Mouse (Mus musculus): ENCODE measurements around the gene Galnt10. TPM values are rescaled to one million over a fixed set of nuclear protein-coding genes. Genes with fewer than 3 reads are reported as not detected.

Galnt10 gene
- polyA plus RNA-seq, 1 experiment from 2014 or later = 12.6 TPM

- no peaks in the 10 kb centered on the region for H3K9me3 ChIP-seq (ENCODE audit: control insufficient read depth, low read length)
- H3K4me1 ChIP-seq (ENCODE audit: control insufficient read depth, insufficient read depth, low read length) = no peaks in the 10 kb centered on the region
- no peaks in the 10 kb centered on the region for H3K27me3 ChIP-seq (ENCODE audit: control insufficient read depth, insufficient read depth, low read length)
- H3K9ac ChIP-seq (ENCODE audit: low read length) = no peak overlapping the region
- H3K36me3 ChIP-seq (ENCODE audit: control insufficient read depth, insufficient read depth, low read length) = no peaks in the 10 kb centered on the region
- no peak overlapping the region for H3K4me2 ChIP-seq (ENCODE audit: low read depth)
- no peak for ATAC-seq (ENCODE audit: insufficient read depth, low FRiP score, low TSS enrichment)
- WGBS = 85% methylated on average over 22 of the region's 22 CpGs
- no peak for DNase-seq (ENCODE audit: low spot score)
- H3K4me3 ChIP-seq (ENCODE audit: low read depth, low read length) = no peak overlapping the region
- H3K27ac ChIP-seq (ENCODE audit: low read depth, low read length) = no peak overlapping the region
Measured at GRCm38 (mm10) chr11:57708174-57709154, 63.2 kb downstream of the Galnt10 start.

GRCm38 (mm10) chr11:57713960-57714359, 68.7 kb downstream of the Galnt10 start:
- ATAC-seq (ENCODE audit: insufficient read depth, low FRiP score, low TSS enrichment) = no peak
- 92% methylated on average over 6 of the region's 6 CpGs for WGBS
- no peaks in the 10 kb centered on the region for H3K4me1 ChIP-seq (ENCODE audit: control insufficient read depth, insufficient read depth, low read length)
- no peak overlapping the region for H3K4me2 ChIP-seq (ENCODE audit: low read depth)
- no peaks in the 10 kb centered on the region for H3K9me3 ChIP-seq (ENCODE audit: control insufficient read depth, low read length)
- no peak overlapping the region for H3K27ac ChIP-seq (ENCODE audit: low read depth, low read length)
- DNase-seq (ENCODE audit: low spot score) = no peak
- H3K4me3 ChIP-seq (ENCODE audit: low read depth, low read length) = no peak overlapping the region
- no peaks in the 10 kb centered on the region for H3K27me3 ChIP-seq (ENCODE audit: control insufficient read depth, insufficient read depth, low read length)
- H3K9ac ChIP-seq (ENCODE audit: low read length) = no peak overlapping the region
- H3K36me3 ChIP-seq (ENCODE audit: control insufficient read depth, insufficient read depth, low read length) = no peaks in the 10 kb centered on the region

- no peak for DNase-seq (ENCODE audit: low spot score)
- WGBS = 56% methylated on average over 3 of the region's 3 CpGs
- no peak for ATAC-seq (ENCODE audit: insufficient read depth, low FRiP score, low TSS enrichment)
- Histone ChIP-seq H3K9me3 (ENCODE audit: control insufficient read depth, low read length) (no peaks in the 10 kb centered on the region), H3K4me1 (ENCODE audit: control insufficient read depth, insufficient read depth, low read length) (peaks cover under 1% of the 10 kb centered on the region; the same call in 1 of the 2 replicates), H3K27me3 (ENCODE audit: control insufficient read depth, insufficient read depth, low read length) (no peaks in the 10 kb centered on the region), H3K9ac (ENCODE audit: low read length) (no peak overlapping the region), H3K4me3 (ENCODE audit: low read depth, low read length) (no peak overlapping the region), H3K27ac (ENCODE audit: low read depth, low read length) (no peak overlapping the region), H3K4me2 (ENCODE audit: low read depth) (no peak overlapping the region), H3K36me3 (ENCODE audit: control insufficient read depth, insufficient read depth, low read length) (no peaks in the 10 kb centered on the region)
Measured at GRCm38 (mm10) chr11:57716721-57717120, 71.5 kb downstream of the Galnt10 start.

GRCm38 (mm10) chr11:57717432-57717831, 72.2 kb downstream of the Galnt10 start:
- ATAC-seq (ENCODE audit: insufficient read depth, low FRiP score, low TSS enrichment) = no peak
- Histone ChIP-seq H3K4me2 (ENCODE audit: low read depth) (no peak overlapping the region), H3K36me3 (ENCODE audit: control insufficient read depth, insufficient read depth, low read length) (no peaks in the 10 kb centered on the region), H3K4me3 (ENCODE audit: low read depth, low read length) (no peak overlapping the region), H3K9ac (ENCODE audit: low read length) (no peak overlapping the region), H3K27ac (ENCODE audit: low read depth, low read length) (no peak overlapping the region), H3K27me3 (ENCODE audit: control insufficient read depth, insufficient read depth, low read length) (no peaks in the 10 kb centered on the region), H3K9me3 (ENCODE audit: control insufficient read depth, low read length) (no peaks in the 10 kb centered on the region), H3K4me1 (ENCODE audit: control insufficient read depth, insufficient read depth, low read length) (peaks cover 2% of the 10 kb centered on the region; the same call in 1 of the 2 replicates)
- DNase-seq (ENCODE audit: low spot score) = no peak
- WGBS = 70% methylated on average over 3 of the region's 3 CpGs

GRCm38 (mm10) chr11:57718081-57718480, 72.8 kb downstream of the Galnt10 start:
- Histone ChIP-seq H3K36me3 (ENCODE audit: control insufficient read depth, insufficient read depth, low read length) (no peaks in the 10 kb centered on the region), H3K27me3 (ENCODE audit: control insufficient read depth, insufficient read depth, low read length) (no peaks in the 10 kb centered on the region), H3K4me2 (ENCODE audit: low read depth) (no peak overlapping the region), H3K4me3 (ENCODE audit: low read depth, low read length) (no peak overlapping the region), H3K27ac (ENCODE audit: low read depth, low read length) (no peak overlapping the region), H3K9ac (ENCODE audit: low read length) (no peak overlapping the region), H3K4me1 (ENCODE audit: control insufficient read depth, insufficient read depth, low read length) (peaks cover 2% of the 10 kb centered on the region; the same call in 1 of the 2 replicates), H3K9me3 (ENCODE audit: control insufficient read depth, low read length) (no peaks in the 10 kb centered on the region)
- DNase-seq (ENCODE audit: low spot score) (no peak), ATAC-seq (ENCODE audit: insufficient read depth, low FRiP score, low TSS enrichment) (no peak)
- WGBS = 91% methylated on average over 6 of the region's 6 CpGs

- Histone ChIP-seq H3K4me2 (ENCODE audit: low read depth) (no peak overlapping the region), H3K9ac (ENCODE audit: low read length) (no peak overlapping the region), H3K27me3 (ENCODE audit: control insufficient read depth, insufficient read depth, low read length) (no peaks in the 10 kb centered on the region), H3K4me3 (ENCODE audit: low read depth, low read length) (no peak overlapping the region), H3K4me1 (ENCODE audit: control insufficient read depth, insufficient read depth, low read length) (peaks cover 2% of the 10 kb centered on the region; the same call in 1 of the 2 replicates), H3K9me3 (ENCODE audit: control insufficient read depth, low read length) (no peaks in the 10 kb centered on the region), H3K36me3 (ENCODE audit: control insufficient read depth, insufficient read depth, low read length) (no peaks in the 10 kb centered on the region), H3K27ac (ENCODE audit: low read depth, low read length) (no peak overlapping the region)
- no peak for DNase-seq (ENCODE audit: low spot score)
- no peak for ATAC-seq (ENCODE audit: insufficient read depth, low FRiP score, low TSS enrichment)
- WGBS = 59% methylated on average over 7 of the region's 7 CpGs
Measured at GRCm38 (mm10) chr11:57719631-57720030, 74.4 kb downstream of the Galnt10 start.

GRCm38 (mm10) chr11:57720076-57720475, 74.8 kb downstream of the Galnt10 start:
- no peak for ATAC-seq (ENCODE audit: insufficient read depth, low FRiP score, low TSS enrichment)
- Histone ChIP-seq H3K4me3 (ENCODE audit: low read depth, low read length) (no peak overlapping the region), H3K36me3 (ENCODE audit: control insufficient read depth, insufficient read depth, low read length) (no peaks in the 10 kb centered on the region), H3K27me3 (ENCODE audit: control insufficient read depth, insufficient read depth, low read length) (no peaks in the 10 kb centered on the region), H3K27ac (ENCODE audit: low read depth, low read length) (no peak overlapping the region), H3K4me1 (ENCODE audit: control insufficient read depth, insufficient read depth, low read length) (peaks cover 2% of the 10 kb centered on the region; the same call in 1 of the 2 replicates), H3K9me3 (ENCODE audit: control insufficient read depth, low read length) (no peaks in the 10 kb centered on the region), H3K9ac (ENCODE audit: low read length) (no peak overlapping the region), H3K4me2 (ENCODE audit: low read depth) (no peak overlapping the region)
- no peak for DNase-seq (ENCODE audit: low spot score)
- WGBS = 80% methylated on average over 6 of the region's 6 CpGs

GRCm38 (mm10) chr11:57724791-57725463, 79.7 kb downstream of the Galnt10 start:
- ATAC-seq (ENCODE audit: insufficient read depth, low FRiP score, low TSS enrichment) (no peak), DNase-seq (ENCODE audit: low spot score) (no peak)
- H3K36me3 ChIP-seq (ENCODE audit: control insufficient read depth, insufficient read depth, low read length) = no peaks in the 10 kb centered on the region
- no peaks in the 10 kb centered on the region for H3K27me3 ChIP-seq (ENCODE audit: control insufficient read depth, insufficient read depth, low read length)
- no peak overlapping the region for H3K4me3 ChIP-seq (ENCODE audit: low read depth, low read length)
- no peak overlapping the region for H3K27ac ChIP-seq (ENCODE audit: low read depth, low read length)
- H3K9me3 ChIP-seq (ENCODE audit: control insufficient read depth, low read length) = no peaks in the 10 kb centered on the region
- no peak overlapping the region for H3K4me2 ChIP-seq (ENCODE audit: low read depth)
- 90% methylated on average over 5 of the region's 5 CpGs for WGBS
- H3K9ac ChIP-seq (ENCODE audit: low read length) = no peak overlapping the region
- peaks cover 2% of the 10 kb centered on the region; the same call in 1 of the 2 replicates for H3K4me1 ChIP-seq (ENCODE audit: control insufficient read depth, insufficient read depth, low read length)
